Mouse (Mus musculus): ENCODE measurements around the gene Sgk1. TPM values are rescaled to one million over a fixed set of nuclear protein-coding genes. Genes with fewer than 3 reads are reported as not detected.

Gene Sgk1
- polyA plus RNA-seq, 1 experiment from 2014 or later: 22.2 TPM

GRCm38 (mm10) chr10:21945195-21945594, 63.2 kb downstream of the Sgk1 start:
- no peak for ATAC-seq (ENCODE audit: insufficient number of reproducible peaks, insufficient read depth, low FRiP score, low read depth)
- 77% methylated on average over 1 of the region's 1 CpGs for WGBS
- H3K9me3 ChIP-seq (ENCODE audit: control insufficient read depth, low read depth, low read length): no peaks in the 10 kb centered on the region

GRCm38 (mm10) chr10:21946751-21947351, 64.9 kb downstream of the Sgk1 start:
- Histone ChIP-seq H3K9ac (replicated peaks; ENCODE audit: low read depth, low read length) (no peak overlapping the region), H3K9me3 (ENCODE audit: control insufficient read depth, low read depth, low read length) (no peaks in the 10 kb centered on the region), H3K4me3 (ENCODE audit: low read depth, low read length) (no peak overlapping the region), H3K27me3 (ENCODE audit: control insufficient read depth, insufficient read depth, low read length) (no peaks in the 10 kb centered on the region), H3K36me3 (ENCODE audit: control insufficient read depth, insufficient read depth, low read length) (no peaks in the 10 kb centered on the region), H3K4me1 (ENCODE audit: control insufficient read depth, insufficient read depth, low read length) (no peaks in the 10 kb centered on the region), H3K4me2 (replicated peaks; ENCODE audit: low read depth, low read length) (no peak overlapping the region), H3K27ac (ENCODE audit: low read length) (no peak overlapping the region)
- no peak for ATAC-seq (ENCODE audit: insufficient number of reproducible peaks, insufficient read depth, low FRiP score, low read depth)
- 49% methylated on average over 9 of the region's 9 CpGs for WGBS

More at GRCm38 (mm10) chr10:21945195-21945594, 63.2 kb downstream of the Sgk1 start:
- Histone ChIP-seq H3K27ac (ENCODE audit: low read length) (no peak overlapping the region), H3K4me1 (ENCODE audit: control insufficient read depth, insufficient read depth, low read length) (no peaks in the 10 kb centered on the region), H3K36me3 (ENCODE audit: control insufficient read depth, insufficient read depth, low read length) (no peaks in the 10 kb centered on the region), H3K27me3 (ENCODE audit: control insufficient read depth, insufficient read depth, low read length) (no peaks in the 10 kb centered on the region), H3K4me2 (replicated peaks; ENCODE audit: low read depth, low read length) (no peak overlapping the region), H3K9ac (replicated peaks; ENCODE audit: low read depth, low read length) (no peak overlapping the region), H3K4me3 (ENCODE audit: low read depth, low read length) (no peak overlapping the region)

GRCm38 (mm10) chr10:21952520-21952919, 70.5 kb downstream of the Sgk1 start:
- Histone ChIP-seq H3K4me3 (ENCODE audit: low read depth, low read length) (no peak overlapping the region), H3K27me3 (ENCODE audit: control insufficient read depth, insufficient read depth, low read length) (no peaks in the 10 kb centered on the region), H3K36me3 (ENCODE audit: control insufficient read depth, insufficient read depth, low read length) (no peaks in the 10 kb centered on the region), H3K4me1 (ENCODE audit: control insufficient read depth, insufficient read depth, low read length) (no peaks in the 10 kb centered on the region), H3K4me2 (replicated peaks; ENCODE audit: low read depth, low read length) (no peak overlapping the region), H3K9me3 (ENCODE audit: control insufficient read depth, low read depth, low read length) (no peaks in the 10 kb centered on the region), H3K9ac (replicated peaks; ENCODE audit: low read depth, low read length) (no peak overlapping the region), H3K27ac (ENCODE audit: low read length) (no peak overlapping the region)
- ATAC-seq (ENCODE audit: insufficient number of reproducible peaks, insufficient read depth, low FRiP score, low read depth): no peak
- WGBS: 78% methylated on average over 4 of the region's 4 CpGs

- WGBS: 62% methylated on average over 2 of the region's 2 CpGs
- no peak for ATAC-seq (ENCODE audit: insufficient number of reproducible peaks, insufficient read depth, low FRiP score, low read depth)
Measured at GRCm38 (mm10) chr10:21961111-21961510, 79.1 kb downstream of the Sgk1 start.

GRCm38 (mm10) chr10:21963005-21963404, 81.0 kb downstream of the Sgk1 start:
- no peak overlapping the region for H3K9ac ChIP-seq (replicated peaks; ENCODE audit: low read depth, low read length)
- H3K4me2 ChIP-seq (replicated peaks; ENCODE audit: low read depth, low read length): no peak overlapping the region
- no peaks in the 10 kb centered on the region for H3K9me3 ChIP-seq (ENCODE audit: control insufficient read depth, low read depth, low read length)
- no peak overlapping the region for H3K27ac ChIP-seq (ENCODE audit: low read length)
- 21% methylated on average over 7 of the region's 7 CpGs for WGBS
- 0 out of 2 replicates have a peak, but pooled peaks cover 4% of the 10 kb centered on the region for H3K4me1 ChIP-seq (ENCODE audit: control insufficient read depth, insufficient read depth, low read length)
- no peak for ATAC-seq (ENCODE audit: insufficient number of reproducible peaks, insufficient read depth, low FRiP score, low read depth)
- H3K27me3 ChIP-seq (ENCODE audit: control insufficient read depth, insufficient read depth, low read length): no peaks in the 10 kb centered on the region
- no peaks in the 10 kb centered on the region for H3K36me3 ChIP-seq (ENCODE audit: control insufficient read depth, insufficient read depth, low read length)
- no peak overlapping the region for H3K4me3 ChIP-seq (ENCODE audit: low read depth, low read length)

More at GRCm38 (mm10) chr10:21961111-21961510, 79.1 kb downstream of the Sgk1 start:
- no peaks in the 10 kb centered on the region for H3K9me3 ChIP-seq (ENCODE audit: control insufficient read depth, low read depth, low read length)
- H3K4me2 ChIP-seq (replicated peaks; ENCODE audit: low read depth, low read length): no peak overlapping the region
- no peak overlapping the region for H3K4me3 ChIP-seq (ENCODE audit: low read depth, low read length)
- H3K27me3 ChIP-seq (ENCODE audit: control insufficient read depth, insufficient read depth, low read length): no peaks in the 10 kb centered on the region
- no peak overlapping the region for H3K27ac ChIP-seq (ENCODE audit: low read length)
- no peak overlapping the region for H3K9ac ChIP-seq (replicated peaks; ENCODE audit: low read depth, low read length)
- 0 out of 2 replicates have a peak, but pooled peaks cover 4% of the 10 kb centered on the region for H3K4me1 ChIP-seq (ENCODE audit: control insufficient read depth, insufficient read depth, low read length)
- H3K36me3 ChIP-seq (ENCODE audit: control insufficient read depth, insufficient read depth, low read length): no peaks in the 10 kb centered on the region

GRCm38 (mm10) chr10:21973676-21974075, 91.7 kb downstream of the Sgk1 start:
- H3K4me2 ChIP-seq (replicated peaks; ENCODE audit: low read depth, low read length): no peak overlapping the region
- 71% methylated on average over 11 of the region's 11 CpGs for WGBS

GRCm38 (mm10) chr10:21974801-21975200, 92.8 kb downstream of the Sgk1 start:
- no peak for ATAC-seq (ENCODE audit: insufficient number of reproducible peaks, insufficient read depth, low FRiP score, low read depth)
- no peak overlapping the region for H3K4me2 ChIP-seq (replicated peaks; ENCODE audit: low read depth, low read length)
- 70% methylated on average over 3 of the region's 3 CpGs for WGBS
- H3K27me3 ChIP-seq (ENCODE audit: control insufficient read depth, insufficient read depth, low read length): no peaks in the 10 kb centered on the region
- H3K27ac ChIP-seq (ENCODE audit: low read length): no peak overlapping the region
- no peak overlapping the region for H3K4me3 ChIP-seq (ENCODE audit: low read depth, low read length)
- no peak overlapping the region for H3K9ac ChIP-seq (replicated peaks; ENCODE audit: low read depth, low read length)
- H3K9me3 ChIP-seq (ENCODE audit: control insufficient read depth, low read depth, low read length): no peaks in the 10 kb centered on the region
- no peaks in the 10 kb centered on the region for H3K4me1 ChIP-seq (ENCODE audit: control insufficient read depth, insufficient read depth, low read length)
- no peaks in the 10 kb centered on the region for H3K36me3 ChIP-seq (ENCODE audit: control insufficient read depth, insufficient read depth, low read length)

More at GRCm38 (mm10) chr10:21973676-21974075, 91.7 kb downstream of the Sgk1 start:
- Histone ChIP-seq H3K4me3 (ENCODE audit: low read depth, low read length) (no peak overlapping the region), H3K27me3 (ENCODE audit: control insufficient read depth, insufficient read depth, low read length) (no peaks in the 10 kb centered on the region), H3K4me1 (ENCODE audit: control insufficient read depth, insufficient read depth, low read length) (no peaks in the 10 kb centered on the region), H3K27ac (ENCODE audit: low read length) (no peak overlapping the region), H3K36me3 (ENCODE audit: control insufficient read depth, insufficient read depth, low read length) (no peaks in the 10 kb centered on the region), H3K9ac (replicated peaks; ENCODE audit: low read depth, low read length) (no peak overlapping the region), H3K9me3 (ENCODE audit: control insufficient read depth, low read depth, low read length) (no peaks in the 10 kb centered on the region)
- ATAC-seq (ENCODE audit: insufficient number of reproducible peaks, insufficient read depth, low FRiP score, low read depth): no peak

GRCm38 (mm10) chr10:21975384-21975783, 93.4 kb downstream of the Sgk1 start:
- 0 out of 2 replicates have a peak, but pooled peaks have one; percentile 49 for ATAC-seq (ENCODE audit: insufficient number of reproducible peaks, insufficient read depth, low FRiP score, low read depth)
- Histone ChIP-seq H3K36me3 (ENCODE audit: control insufficient read depth, insufficient read depth, low read length) (no peaks in the 10 kb centered on the region), H3K4me2 (replicated peaks; ENCODE audit: low read depth, low read length) (no peak overlapping the region), H3K27ac (ENCODE audit: low read length) (no peak overlapping the region), H3K9me3 (ENCODE audit: control insufficient read depth, low read depth, low read length) (no peaks in the 10 kb centered on the region), H3K4me3 (ENCODE audit: low read depth, low read length) (no peak overlapping the region), H3K4me1 (ENCODE audit: control insufficient read depth, insufficient read depth, low read length) (no peaks in the 10 kb centered on the region), H3K27me3 (ENCODE audit: control insufficient read depth, insufficient read depth, low read length) (no peaks in the 10 kb centered on the region), H3K9ac (replicated peaks; ENCODE audit: low read depth, low read length) (no peak overlapping the region)
- 53% methylated on average over 6 of the region's 6 CpGs for WGBS

- no peak for ATAC-seq (ENCODE audit: insufficient number of reproducible peaks, insufficient read depth, low FRiP score, low read depth)
Measured at GRCm38 (mm10) chr10:21976253-21976652, 94.3 kb downstream of the Sgk1 start.

More at GRCm38 (mm10) chr10:21976253-21976652, 94.3 kb downstream of the Sgk1 start:
- H3K9me3 ChIP-seq (ENCODE audit: control insufficient read depth, low read depth, low read length): no peaks in the 10 kb centered on the region
- no peak overlapping the region for H3K27ac ChIP-seq (ENCODE audit: low read length)
- no peaks in the 10 kb centered on the region for H3K27me3 ChIP-seq (ENCODE audit: control insufficient read depth, insufficient read depth, low read length)
- no peak overlapping the region for H3K9ac ChIP-seq (replicated peaks; ENCODE audit: low read depth, low read length)
- no peak overlapping the region for H3K4me3 ChIP-seq (ENCODE audit: low read depth, low read length)
- WGBS: 79% methylated on average over 5 of the region's 5 CpGs
- H3K4me2 ChIP-seq (replicated peaks; ENCODE audit: low read depth, low read length): no peak overlapping the region
- H3K4me1 ChIP-seq (ENCODE audit: control insufficient read depth, insufficient read depth, low read length): no peaks in the 10 kb centered on the region
- H3K36me3 ChIP-seq (ENCODE audit: control insufficient read depth, insufficient read depth, low read length): no peaks in the 10 kb centered on the region
